Mouse (Mus musculus): Measurements from ENCODE around the gene Dad1.

- TF ChIP-seq CTCF (IDR thresholded peaks at IDR 0.05; ENCODE audit: borderline replicate concordance, insufficient read depth, low read length) (peak; percentile 92; the same call in 1 of the 2 replicates), POLR2A (IDR thresholded peaks at IDR 0.05; ENCODE audit: low read depth, low read length) (no peak)
Observed at GRCm38 (mm10) chr14:54239002-54239736, 14.7 kb downstream of the Dad1 start.

Measured in embryonic fibroblast, embryonic 13.5 days (primary cell).